Mouse (Mus musculus) intestine, postnatal 0 days (tissue): ENCODE results near the gene Commd3. TPM values are rescaled to one million over a fixed set of nuclear protein-coding genes. Genes with fewer than 3 reads are reported as not detected.

Source experiments
- ATAC-seq: fragments of 200-750 bp; cut with Nextera tagmentation; 2 replicates; pipeline ENCODE4 v1.8.0; 2017; ENCODE audit warnings: mild to moderate bottlenecking, moderate TSS enrichment, moderate library complexity
- H3K27ac ChIP-seq: fragments of 300-500 bp; sonication (generic); 2 replicates; pipeline ENCODE4 v1.5.1; 2014; ENCODE audit warnings: mild to moderate bottlenecking, low read depth, low read length, moderate library complexity
- H3K27me3 ChIP-seq: fragments of 300-500 bp; sonication (generic); replicated peaks from 2 replicates; pipeline ENCODE4 v1.6.1; 2014; ENCODE audit warnings: low read length, mixed read lengths; ENCODE audit not compliant: control insufficient read depth, insufficient read depth
- H3K36me3 ChIP-seq: fragments of 300-500 bp; sonication (generic); 2 replicates; pipeline ENCODE4 v1.6.1; 2014; ENCODE audit warnings: mild to moderate bottlenecking, moderate library complexity; ENCODE audit not compliant: control insufficient read depth, insufficient read depth
- H3K4me1 ChIP-seq: fragments of 300-500 bp; sonication (generic); replicated peaks from 2 replicates; pipeline ENCODE4 v1.6.1; 2014; ENCODE audit warnings: antibody characterized with exemption, low read length, mixed read lengths; ENCODE audit not compliant: control insufficient read depth, insufficient read depth
- H3K4me2 ChIP-seq: fragments of 300-500 bp; sonication (generic); replicated peaks from 2 replicates; pipeline ENCODE4 v1.6.1; 2014; ENCODE audit warnings: low read depth, mild to moderate bottlenecking, moderate library complexity
- H3K4me3 ChIP-seq: fragments of 300-500 bp; sonication (generic); 2 replicates; pipeline ENCODE4 v1.5.1; 2014; ENCODE audit warnings: low read depth, low read length
- H3K9ac ChIP-seq: fragments of 300-500 bp; sonication (generic); 2 replicates; pipeline ENCODE4 v1.6.1; 2014; ENCODE audit warnings: mild to moderate bottlenecking, low read depth, low read length
- H3K9me3 ChIP-seq: fragments of 300-500 bp; sonication (generic); 2 replicates; pipeline ENCODE4 v1.6.1; 2016; ENCODE audit warnings: mixed run types; ENCODE audit not compliant: control insufficient read depth
- CTCF ChIP-seq: sonication (generic); IDR thresholded peaks from 2 replicates; pipeline ENCODE4 v1.5.1; 2016; ENCODE audit warnings: low read depth, mild to moderate bottlenecking, control low read depth, antibody characterized with exemption, moderate library complexity
- WGBS: fragments of 180-500 bp; shearing (Covaris S2); extraction: QIAGEN DNeasy Blood & Tissue Kit; methylation state at CpG from one replicate; pipeline ENCODE4 v1.1.7; 2014; 5-methylcytosine and 5-hydroxymethylcytosine counted together
- polyA plus RNA-seq: library from polyadenylated mRNA; unstranded; fragments of >200 nt; fragmentation: Nextera tagmentation; extraction: Ambion mirVana; gene quantifications from 2 replicates; pipeline ENCODE4 v1.2.1, GENCODE M21; 2015

Gene Commd3
- polyA plus RNA-seq, 1 experiment from 2014 or later, result 218 TPM

DNA sequence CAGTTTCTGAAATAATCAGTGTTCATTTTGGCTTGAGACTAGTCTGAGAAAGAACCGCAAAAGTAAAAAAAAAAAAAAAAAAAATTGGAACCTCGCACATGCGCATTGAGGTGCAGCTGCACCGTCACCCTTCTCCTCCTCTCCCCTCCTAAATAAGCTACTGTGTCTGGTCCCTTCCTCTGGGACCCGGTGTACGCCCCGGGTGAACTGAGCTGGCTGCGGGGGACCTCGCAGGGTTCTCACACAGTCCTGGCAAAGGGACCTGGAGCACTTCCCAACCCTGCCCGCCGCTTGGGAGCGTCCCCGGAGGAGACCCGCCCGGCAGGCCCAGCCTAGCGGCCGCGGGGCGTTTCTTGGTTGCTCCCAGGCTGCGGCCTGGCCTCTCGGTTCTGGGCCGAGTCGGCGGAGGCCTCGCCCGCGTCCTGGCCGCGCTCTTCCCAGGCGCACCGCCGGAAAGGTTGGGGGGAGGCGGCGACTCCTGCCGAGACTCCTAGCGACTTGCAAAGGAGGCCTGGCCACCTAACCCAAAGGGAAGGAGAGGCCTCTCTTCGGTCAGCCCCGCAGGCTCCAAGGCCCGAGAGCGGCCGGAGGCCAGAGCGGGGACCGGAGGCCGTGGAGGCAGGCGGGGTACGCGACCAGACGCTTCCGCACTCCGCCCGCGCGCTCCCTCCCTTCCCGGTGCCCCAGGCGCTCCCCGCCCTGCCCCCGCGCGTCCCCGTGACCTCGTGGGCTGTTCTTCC, 21.9 kb downstream of the Commd3 start, which contains the start of gene Spag6:
Gene Spag6, plus strand, starts transcription at position 162 of the 740 bp plus-strand sequence.
- H3K4me3 ChIP-seq, result peak within 1 kb of the TSS; percentile 67
- no peaks in the 10 kb centered on the region for H3K9me3 ChIP-seq
- peak within 1 kb of the TSS; percentile 99 for H3K4me2 ChIP-seq
- H3K27ac ChIP-seq, result peak within 1 kb of the TSS; percentile 60; the same call in 1 of the 2 replicates
- WGBS, result under 1% methylated on average over 56 of the region's 61 CpGs
- H3K27me3 ChIP-seq, result peaks cover 80% of the 10 kb centered on the region
- peaks cover 5% of the 10 kb centered on the region; the same call in 1 of the 2 replicates for H3K4me1 ChIP-seq
- peak within 1 kb of the TSS; percentile 90 for H3K9ac ChIP-seq
- peak; percentile 60 for ATAC-seq
- peak; percentile 15; the same call in 1 of the 2 replicates for TF ChIP-seq CTCF
- no peaks in the 10 kb centered on the region for H3K36me3 ChIP-seq

DNA sequence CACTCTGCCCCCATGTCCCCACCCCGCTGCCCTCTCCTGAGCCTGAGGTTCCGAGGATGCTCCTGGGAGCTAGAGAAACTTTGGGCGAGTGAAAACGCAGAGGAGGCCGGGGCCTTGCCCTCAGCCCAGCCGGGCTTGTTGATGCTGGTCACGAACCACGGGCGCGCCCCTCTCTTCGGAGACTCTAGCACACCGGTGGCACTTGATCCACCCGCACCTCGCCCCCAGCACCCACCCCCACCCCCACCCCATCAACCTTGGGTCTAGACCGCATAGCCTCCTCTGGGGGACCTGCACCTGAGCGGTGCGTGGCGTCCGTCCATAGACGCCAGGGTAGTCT, 22.4 kb downstream of the Commd3 start:
- Histone ChIP-seq H3K9me3 (no peaks in the 10 kb centered on the region), H3K27me3 (peaks cover 80% of the 10 kb centered on the region), H3K4me1 (peaks cover 5% of the 10 kb centered on the region; the same call in 1 of the 2 replicates), H3K27ac (no peak overlapping the region), H3K4me3 (peak overlapping the region; percentile 67), H3K36me3 (no peaks in the 10 kb centered on the region), H3K4me2 (peak overlapping the region; percentile 99), H3K9ac (peak overlapping the region; percentile 90)
- 2% methylated on average over 20 of the region's 20 CpGs for WGBS
- no peak for TF ChIP-seq CTCF
- ATAC-seq, result peak; percentile 20; the same call in 1 of the 2 replicates

DNA sequence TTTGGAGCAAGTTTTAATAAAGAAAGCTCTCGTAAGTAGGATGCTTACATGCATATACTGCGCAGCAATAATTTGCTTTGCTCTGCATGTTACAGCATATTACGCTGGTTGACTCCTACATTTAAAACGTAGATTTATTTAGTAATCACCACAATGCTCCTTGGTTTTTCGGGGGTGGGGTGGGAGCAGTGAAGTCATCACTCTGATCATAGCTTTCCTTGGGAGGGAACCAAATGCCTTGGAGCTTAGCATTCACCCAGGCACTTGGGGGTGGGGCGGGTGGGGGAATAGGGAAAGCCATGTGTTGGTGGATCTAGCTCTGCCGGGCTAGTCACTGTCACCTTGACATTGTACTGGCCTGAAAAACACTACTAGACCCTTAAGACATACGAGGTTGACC, 23.0 kb downstream of the Commd3 start:
- WGBS, result 13% methylated on average over 8 of the region's 8 CpGs
- ATAC-seq, result no peak
- Histone ChIP-seq H3K36me3 (no peaks in the 10 kb centered on the region), H3K27me3 (peaks cover 80% of the 10 kb centered on the region), H3K4me1 (no peaks in the 10 kb centered on the region), H3K9ac (no peak overlapping the region), H3K27ac (no peak overlapping the region), H3K9me3 (no peaks in the 10 kb centered on the region), H3K4me2 (peak overlapping the region; percentile 99; the same call in 1 of the 2 replicates), H3K4me3 (no peak overlapping the region; the same call in 1 of the 2 replicates)
- no peak for TF ChIP-seq CTCF

DNA sequence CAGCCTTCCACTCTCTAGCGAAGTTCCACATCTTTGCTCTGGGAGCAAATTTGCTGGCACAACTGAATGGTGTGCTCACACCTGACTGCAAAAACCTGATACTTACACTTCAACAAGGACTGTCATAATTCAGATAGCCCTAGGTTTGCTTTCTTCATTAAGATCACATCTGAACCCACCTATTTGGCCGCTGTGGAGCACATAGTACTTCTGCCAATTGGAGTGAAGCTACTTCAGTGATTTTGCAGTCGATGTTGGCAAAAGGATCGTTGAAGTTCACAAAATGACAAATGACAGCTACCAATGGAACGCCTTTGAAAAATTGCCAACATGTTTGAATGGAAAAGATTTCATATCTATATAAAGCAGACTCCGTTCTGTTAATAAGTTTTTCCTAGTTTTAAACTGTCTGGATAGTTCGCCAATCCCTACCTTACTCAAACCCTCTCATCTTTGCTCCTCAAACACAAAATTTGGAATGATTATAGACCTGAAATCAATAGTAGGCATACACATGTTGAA, 23.5 kb downstream of the Commd3 start:
- no peak for TF ChIP-seq CTCF
- Histone ChIP-seq H3K4me1 (no peaks in the 10 kb centered on the region), H3K27ac (no peak overlapping the region), H3K9me3 (no peaks in the 10 kb centered on the region), H3K4me2 (no peak overlapping the region), H3K36me3 (no peaks in the 10 kb centered on the region), H3K4me3 (no peak overlapping the region), H3K27me3 (peaks cover 80% of the 10 kb centered on the region), H3K9ac (no peak overlapping the region)
- WGBS, result 13% methylated on average over 7 of the region's 7 CpGs
- ATAC-seq, result no peak

DNA sequence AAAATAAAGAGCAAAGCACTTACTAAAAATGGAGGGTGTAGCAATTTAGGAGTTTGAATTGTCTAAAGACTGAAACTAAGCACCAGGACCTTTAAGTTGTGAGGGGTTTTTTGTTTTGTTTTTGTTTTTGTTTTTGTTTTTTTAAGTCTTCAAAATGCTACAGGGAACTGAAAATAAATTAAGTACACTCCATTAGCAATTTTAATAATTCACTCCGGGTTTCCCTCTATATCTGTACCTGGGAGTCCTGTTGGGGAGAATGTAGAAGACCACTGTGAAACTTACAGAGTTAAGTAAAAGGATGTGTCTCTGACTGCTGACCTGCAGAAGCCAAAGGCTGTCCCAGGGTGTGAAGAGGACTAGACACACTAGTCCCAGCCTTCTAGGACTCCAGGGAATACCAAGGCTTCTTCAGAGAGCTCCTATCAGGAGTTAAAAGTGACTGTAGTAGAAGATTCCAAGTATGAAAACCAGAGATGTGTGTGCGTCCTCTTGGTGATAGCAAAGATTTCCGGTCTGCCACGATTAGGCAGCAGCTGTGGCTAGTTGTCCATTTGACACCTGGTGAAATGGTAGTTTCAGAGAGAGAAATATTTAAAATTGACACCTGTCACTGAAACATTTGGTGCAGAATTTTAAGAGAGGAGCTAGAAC, 25.5 kb downstream of the Commd3 start:
- no peak overlapping the region for H3K27ac ChIP-seq
- H3K9me3 ChIP-seq, result no peaks in the 10 kb centered on the region
- TF ChIP-seq CTCF, result no peak
- no peak overlapping the region for H3K4me2 ChIP-seq
- no peak for ATAC-seq
- H3K4me3 ChIP-seq, result no peak overlapping the region
- no peaks in the 10 kb centered on the region for H3K36me3 ChIP-seq
- WGBS, result 5% methylated on average over 4 of the region's 4 CpGs
- peaks cover 77% of the 10 kb centered on the region for H3K27me3 ChIP-seq
- H3K9ac ChIP-seq, result no peak overlapping the region
- no peaks in the 10 kb centered on the region for H3K4me1 ChIP-seq

DNA sequence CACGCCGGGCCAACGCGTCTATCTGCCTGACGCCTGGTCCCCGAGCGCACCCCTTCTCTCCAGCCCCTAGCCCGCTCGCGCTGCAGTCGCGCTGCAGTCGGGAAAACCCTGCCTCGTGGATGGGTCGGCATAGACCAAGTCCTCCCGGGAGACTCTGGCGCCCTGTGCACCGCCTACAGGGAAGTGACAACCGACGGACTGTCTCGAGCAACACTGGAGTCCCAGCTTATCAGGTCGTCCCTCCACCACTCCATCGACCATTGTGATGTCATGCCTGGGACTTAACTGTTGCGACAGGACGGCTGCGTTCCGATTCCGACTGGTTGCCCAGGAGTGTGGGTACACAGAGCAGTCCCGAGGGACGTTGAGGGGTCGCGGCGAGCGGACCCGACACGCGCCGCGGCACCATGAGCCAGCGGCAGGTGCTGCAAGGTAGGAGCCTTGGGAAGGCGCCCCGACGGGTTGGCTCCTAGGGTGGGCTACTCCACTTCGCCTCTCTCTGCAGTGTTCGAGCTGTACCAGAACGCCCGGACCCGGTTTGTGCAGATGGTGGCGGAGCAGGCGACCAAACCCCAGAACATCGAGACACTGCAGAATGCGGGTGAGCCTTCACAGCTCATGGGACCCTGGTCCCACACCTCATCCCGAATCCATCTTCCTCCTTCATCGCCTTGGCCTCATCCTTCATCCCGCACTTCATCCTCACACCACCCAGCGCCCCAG, 26.6 kb downstream of the Commd3 start:
- no peak for ATAC-seq
- WGBS, result 2% methylated on average over 56 of the region's 56 CpGs

More for the DNA sequence above, 26.6 kb downstream of the Commd3 start:
- H3K4me3 ChIP-seq, result peak overlapping the region; percentile 24
- TF ChIP-seq CTCF, result no peak
- H3K9ac ChIP-seq, result no peak overlapping the region
- H3K27me3 ChIP-seq, result peaks cover 74% of the 10 kb centered on the region
- H3K27ac ChIP-seq, result no peak overlapping the region
- H3K36me3 ChIP-seq, result no peaks in the 10 kb centered on the region
- H3K4me2 ChIP-seq, result peak overlapping the region; percentile 37
- no peaks in the 10 kb centered on the region for H3K9me3 ChIP-seq
- H3K4me1 ChIP-seq, result no peaks in the 10 kb centered on the region
